Mouse (Mus musculus) C2C12 (cell line): ENCODE measurements around the gene Vax1. TPM values are rescaled to one million over a fixed set of nuclear protein-coding genes. Genes with fewer than 3 reads are reported as not detected.

Experiments
- H3K27me3 ChIP-seq: one replicate; pipeline ENCODE4 v1.6.1; 2011; ENCODE audit not compliant: control insufficient read depth, insufficient read depth, insufficient read length
- H3K36me3 ChIP-seq: one replicate; pipeline ENCODE4 v1.6.1; 2011; ENCODE audit not compliant: control insufficient read depth, insufficient read depth
- H3K4me3 ChIP-seq: one replicate; pipeline ENCODE4 v1.5.1; 2011; ENCODE audit warnings: mild to moderate bottlenecking, control low read depth; ENCODE audit not compliant: poor library complexity, insufficient read depth, severe bottlenecking
- H3K79me2 ChIP-seq: one replicate; pipeline ENCODE4 v1.6.1; 2011; ENCODE audit not compliant: control insufficient read depth, insufficient read depth
- H3K79me3 ChIP-seq: one replicate; pipeline ENCODE4 v1.6.1; 2011; ENCODE audit warnings: low read depth, control low read depth
- H3ac ChIP-seq: one replicate; pipeline ENCODE3; 2011; ENCODE audit warnings: low read depth; ENCODE audit not compliant: control insufficient read depth, insufficient read length
- CEBPB ChIP-seq: IDR thresholded peaks from one replicate; pipeline ENCODE4 v1.6.1; 2011; ENCODE audit warnings: low read depth, mild to moderate bottlenecking, control low read depth, moderate library complexity
- CTCF ChIP-seq: IDR thresholded peaks from one replicate; pipeline ENCODE4 v1.5.1; 2011; ENCODE audit not compliant: control insufficient read depth, insufficient read depth, insufficient read length
- FOSL1 ChIP-seq: IDR thresholded peaks from one replicate; pipeline ENCODE4 v1.8.0; 2011; ENCODE audit warnings: mild to moderate bottlenecking, low read length; ENCODE audit not compliant: poor library complexity, insufficient read depth, severe bottlenecking
- MAX ChIP-seq: IDR thresholded peaks from one replicate; pipeline ENCODE4 v1.6.1; 2011; ENCODE audit warnings: mild to moderate bottlenecking, control low read depth
- MYOD1 ChIP-seq: IDR thresholded peaks from one replicate; pipeline ENCODE4 v1.6.1; 2011; ENCODE audit warnings: low read depth; ENCODE audit not compliant: control insufficient read depth, insufficient read length
- MYOG ChIP-seq: IDR thresholded peaks from one replicate; pipeline ENCODE4 v1.6.1; 2011; ENCODE audit not compliant: control insufficient read depth, insufficient read length; ENCODE audit errors: extremely low read depth
- USF1 ChIP-seq: IDR thresholded peaks from one replicate; pipeline ENCODE4 v1.6.1; 2011; ENCODE audit warnings: low read depth, mild to moderate bottlenecking, control low read depth, moderate library complexity
- polyA plus RNA-seq: library from polyadenylated mRNA; unstranded; fragments of >200 nt; fragmentation: generic; extraction: Trizol; gene quantifications from one replicate; pipeline ENCODE4 v1.2.1, GENCODE M21; 2012; ENCODE audit warnings: missing spikeins

Gene Vax1
- polyA plus RNA-seq, 1 experiment: not detected

- TF ChIP-seq CEBPB (no peak), MYOD1 (no peak), CTCF (no peak), MYOG (no peak), FOSL1 (no peak), USF1 (no peak), MAX (no peak)
- no peaks in the 10 kb centered on the region for H3K79me2 ChIP-seq
- peaks cover 29% of the 10 kb centered on the region for H3K27me3 ChIP-seq
- no peaks in the 10 kb centered on the region for H3K79me3 ChIP-seq
- no peaks in the 10 kb centered on the region for H3K36me3 ChIP-seq
- H3ac ChIP-seq: no peak overlapping the region
- no peak overlapping the region for H3K4me3 ChIP-seq
Observed at GRCm38 (mm10) chr19:59129671-59130070, 40.2 kb downstream of the Vax1 start.

DNA sequence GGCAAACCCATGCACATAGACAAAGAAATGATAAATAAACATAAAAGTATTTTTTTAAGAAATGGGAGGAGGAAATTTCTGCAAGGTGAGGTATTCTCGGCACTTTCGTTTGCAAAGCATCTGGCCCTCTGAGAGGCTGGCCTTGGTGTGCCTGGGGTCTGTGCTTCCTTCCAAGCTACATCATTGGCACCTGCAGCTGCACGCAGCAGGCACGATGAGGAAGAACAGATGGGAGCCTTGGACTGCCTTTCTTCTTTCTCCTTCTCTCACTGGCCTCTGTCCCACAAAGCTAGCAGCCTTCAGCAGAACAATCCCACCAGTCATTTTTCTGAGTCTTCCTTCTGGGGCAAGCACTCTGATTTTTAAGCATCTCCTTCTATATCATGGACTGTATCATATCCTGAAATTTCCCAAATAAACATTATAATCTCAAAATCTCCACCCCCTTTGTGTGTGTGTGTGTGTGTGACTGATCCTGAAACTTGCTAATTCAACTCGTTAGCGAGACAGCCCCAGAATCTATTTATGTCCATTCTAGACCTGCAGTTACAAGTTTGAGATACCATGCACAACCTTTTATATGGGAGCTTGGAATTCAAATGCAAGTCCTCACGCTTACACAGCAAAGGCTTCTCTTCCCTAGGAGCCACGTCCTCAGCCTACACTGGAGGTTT, 41.2 kb downstream of the Vax1 start:
- H3K4me3 ChIP-seq: no peak overlapping the region
- H3ac ChIP-seq: no peak overlapping the region
- TF ChIP-seq CTCF (no peak), MAX (no peak), MYOG (no peak), CEBPB (no peak), MYOD1 (no peak), USF1 (no peak), FOSL1 (no peak)
- H3K27me3 ChIP-seq: peaks cover 27% of the 10 kb centered on the region
- H3K79me3 ChIP-seq: no peaks in the 10 kb centered on the region
- no peaks in the 10 kb centered on the region for H3K79me2 ChIP-seq
- no peaks in the 10 kb centered on the region for H3K36me3 ChIP-seq

DNA sequence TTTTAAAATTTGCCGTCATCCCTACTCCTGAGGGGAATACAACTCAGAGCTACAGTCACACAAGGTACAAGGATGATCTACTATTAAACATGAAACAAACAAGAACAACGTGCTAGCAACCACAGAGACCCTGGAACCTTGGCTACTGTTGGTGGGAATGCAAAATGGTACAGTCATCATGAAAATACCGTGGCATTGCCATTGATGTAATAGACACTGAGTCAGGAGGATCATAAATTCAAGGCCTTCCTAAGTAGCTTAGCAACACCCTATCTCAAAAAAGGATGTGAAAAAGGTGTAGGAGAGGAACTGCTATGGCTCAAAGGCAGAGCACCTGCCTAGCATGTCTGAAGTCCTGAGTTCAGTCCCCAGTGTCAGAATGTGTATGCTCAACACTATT, 42.4 kb downstream of the Vax1 start:
- Histone ChIP-seq H3ac (no peak overlapping the region), H3K4me3 (no peak overlapping the region), H3K79me2 (no peaks in the 10 kb centered on the region), H3K79me3 (no peaks in the 10 kb centered on the region), H3K27me3 (peaks cover 23% of the 10 kb centered on the region), H3K36me3 (no peaks in the 10 kb centered on the region)
- TF ChIP-seq CEBPB (no peak), CTCF (no peak), USF1 (no peak), FOSL1 (no peak), MAX (no peak), MYOD1 (no peak), MYOG (no peak)

Other genes starting within 250 kb of the Vax1 start
- 0.37 TPM for gene Eno4, start 226.6 kb downstream of the Vax1 start, polyA plus RNA-seq
- 14.8 TPM for gene Hspa12a, start 226.4 kb downstream of the Vax1 start, polyA plus RNA-seq
- 0.26 TPM for gene Shtn1, start 94.0 kb downstream of the Vax1 start, polyA plus RNA-seq
- gene Kcnk18, start 49.2 kb upstream of the Vax1 start, polyA plus RNA-seq: not detected
- gene Slc18a2, start 90.8 kb upstream of the Vax1 start, polyA plus RNA-seq: 0.22 TPM
- gene Rps12-ps3, start 152.2 kb upstream of the Vax1 start, polyA plus RNA-seq: 230 TPM
- gene Pdzd8, start 175.7 kb upstream of the Vax1 start, polyA plus RNA-seq: 7.3 TPM